Mouse (Mus musculus) C2C12 (cell line): ENCODE results near the gene Arhgap24. TPM values are rescaled to one million over a fixed set of nuclear protein-coding genes. Genes with fewer than 3 reads are reported as not detected.

Experiments
- H3K27me3 ChIP-seq: one replicate; pipeline ENCODE4 v1.6.1; 2011; ENCODE audit not compliant: control insufficient read depth, insufficient read depth, insufficient read length
- H3K36me3 ChIP-seq: one replicate; pipeline ENCODE4 v1.6.1; 2011; ENCODE audit not compliant: control insufficient read depth, insufficient read depth
- H3K4me3 ChIP-seq: one replicate; pipeline ENCODE4 v1.5.1; 2011; ENCODE audit warnings: mild to moderate bottlenecking, control low read depth; ENCODE audit not compliant: poor library complexity, insufficient read depth, severe bottlenecking
- H3K79me2 ChIP-seq: one replicate; pipeline ENCODE4 v1.6.1; 2011; ENCODE audit not compliant: control insufficient read depth, insufficient read depth
- H3K79me3 ChIP-seq: one replicate; pipeline ENCODE4 v1.6.1; 2011; ENCODE audit warnings: low read depth, control low read depth
- H3ac ChIP-seq: one replicate; pipeline ENCODE3; 2011; ENCODE audit warnings: low read depth; ENCODE audit not compliant: control insufficient read depth, insufficient read length
- CEBPB ChIP-seq: IDR thresholded peaks from one replicate; pipeline ENCODE4 v1.6.1; 2011; ENCODE audit warnings: low read depth, mild to moderate bottlenecking, control low read depth, moderate library complexity
- CTCF ChIP-seq: IDR thresholded peaks from one replicate; pipeline ENCODE4 v1.5.1; 2011; ENCODE audit not compliant: control insufficient read depth, insufficient read depth, insufficient read length
- FOSL1 ChIP-seq: IDR thresholded peaks from one replicate; pipeline ENCODE4 v1.8.0; 2011; ENCODE audit warnings: mild to moderate bottlenecking, low read length; ENCODE audit not compliant: poor library complexity, insufficient read depth, severe bottlenecking
- MAX ChIP-seq: IDR thresholded peaks from one replicate; pipeline ENCODE4 v1.6.1; 2011; ENCODE audit warnings: mild to moderate bottlenecking, control low read depth
- MYOD1 ChIP-seq: IDR thresholded peaks from one replicate; pipeline ENCODE4 v1.6.1; 2011; ENCODE audit warnings: low read depth; ENCODE audit not compliant: control insufficient read depth, insufficient read length
- MYOG ChIP-seq: IDR thresholded peaks from one replicate; pipeline ENCODE4 v1.6.1; 2011; ENCODE audit not compliant: control insufficient read depth, insufficient read length; ENCODE audit errors: extremely low read depth
- USF1 ChIP-seq: IDR thresholded peaks from one replicate; pipeline ENCODE4 v1.6.1; 2011; ENCODE audit warnings: low read depth, mild to moderate bottlenecking, control low read depth, moderate library complexity
- polyA plus RNA-seq: library from polyadenylated mRNA; unstranded; fragments of >200 nt; fragmentation: generic; extraction: Trizol; gene quantifications from one replicate; pipeline ENCODE4 v1.2.1, GENCODE M21; 2012; ENCODE audit warnings: missing spikeins

The Arhgap24 gene
- polyA plus RNA-seq, 1 experiment: 2.9 TPM

DNA sequence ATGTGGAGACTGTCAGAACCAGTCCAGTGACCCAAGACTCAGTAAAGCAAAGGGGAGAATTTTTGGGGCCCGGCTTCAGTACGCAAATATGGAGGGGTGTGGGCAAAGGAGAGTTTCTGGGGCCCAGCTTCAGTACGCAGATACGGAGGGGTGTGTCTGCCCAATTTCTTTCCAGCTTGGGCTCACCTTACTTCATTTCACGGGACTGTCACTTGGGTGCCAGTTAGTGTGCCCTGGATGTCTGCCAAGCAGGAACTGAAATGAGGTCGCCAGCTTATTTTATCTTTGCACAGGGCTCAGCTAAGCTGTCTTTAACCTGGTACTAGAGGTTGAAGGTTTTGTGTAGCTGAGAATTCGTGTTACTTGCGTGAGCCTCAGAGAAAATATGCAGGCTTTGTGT lies 344.3 kb downstream of the Arhgap24 start:
- H3K4me3 ChIP-seq: no peak overlapping the region
- TF ChIP-seq FOSL1 (no peak), MYOD1 (no peak), CTCF (no peak), MYOG (no peak), MAX (no peak), USF1 (no peak), CEBPB (no peak)
- no peaks in the 10 kb centered on the region for H3K79me2 ChIP-seq
- H3ac ChIP-seq: no peak overlapping the region
- H3K36me3 ChIP-seq: no peaks in the 10 kb centered on the region
- no peaks in the 10 kb centered on the region for H3K27me3 ChIP-seq
- H3K79me3 ChIP-seq: no peaks in the 10 kb centered on the region

DNA sequence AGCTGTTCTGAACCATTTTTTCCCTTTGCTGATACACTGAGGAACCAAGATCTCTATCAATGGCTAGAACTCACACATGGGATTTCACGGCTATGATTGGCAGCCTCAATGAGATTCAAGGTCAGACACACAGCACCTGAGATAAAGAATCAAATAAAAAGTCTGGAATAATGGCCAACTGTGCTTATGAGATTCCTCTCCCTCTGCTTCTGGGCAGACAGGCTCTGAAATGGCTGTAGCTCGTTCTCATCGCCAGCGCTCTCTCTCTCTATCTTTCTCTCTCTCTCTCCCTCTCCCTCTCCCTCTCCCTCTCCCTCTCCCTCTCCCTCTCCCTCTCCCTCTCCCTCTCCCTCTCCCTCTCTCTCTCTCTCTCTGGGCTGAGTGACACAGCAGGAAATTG lies 357.9 kb downstream of the Arhgap24 start:
- TF ChIP-seq CEBPB (no peak), FOSL1 (no peak), MAX (no peak), USF1 (no peak), MYOD1 (no peak), CTCF (no peak), MYOG (no peak)
- Histone ChIP-seq H3K4me3 (no peak overlapping the region), H3K79me2 (no peaks in the 10 kb centered on the region), H3K36me3 (no peaks in the 10 kb centered on the region), H3ac (no peak overlapping the region), H3K79me3 (no peaks in the 10 kb centered on the region), H3K27me3 (no peaks in the 10 kb centered on the region)

DNA sequence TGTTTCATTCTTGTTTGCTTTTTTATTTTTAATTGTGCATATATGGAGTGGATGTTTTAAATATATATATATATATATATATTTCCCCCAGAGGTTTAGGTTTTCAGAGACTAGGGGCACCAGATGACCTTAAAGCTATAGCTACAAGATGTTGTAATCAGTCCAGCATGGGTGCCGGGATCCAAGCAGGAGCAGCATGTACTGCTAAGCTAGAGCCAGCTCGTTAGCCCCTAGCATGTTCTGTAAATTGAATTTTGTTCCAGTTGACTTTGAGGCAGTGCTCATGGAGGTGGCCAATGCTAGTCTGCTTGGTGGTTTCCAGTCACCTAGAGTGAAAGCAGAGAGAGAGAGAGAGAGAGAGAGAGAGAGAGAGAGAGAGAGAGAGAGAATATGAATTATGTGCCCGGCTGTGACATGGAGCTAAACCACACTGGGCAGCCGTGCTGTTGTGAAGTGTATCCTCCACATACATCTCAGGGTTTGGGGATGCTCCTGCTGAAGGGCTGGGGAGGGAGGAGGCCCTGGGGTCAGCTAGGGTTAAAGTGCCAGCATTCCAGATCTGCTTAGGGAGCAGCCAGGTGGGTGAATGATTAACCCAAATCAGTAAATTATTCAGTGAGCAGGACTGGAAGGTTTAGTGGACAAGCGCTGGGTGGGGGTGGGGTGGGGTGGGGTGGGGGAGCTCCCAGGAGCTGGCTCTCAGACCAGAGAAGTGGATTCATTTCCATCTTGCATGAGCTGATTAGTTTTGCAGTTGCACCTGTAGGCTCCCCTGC lies 362.9 kb downstream of the Arhgap24 start:
- Histone ChIP-seq H3K36me3 (no peaks in the 10 kb centered on the region), H3K79me3 (no peaks in the 10 kb centered on the region), H3K27me3 (no peaks in the 10 kb centered on the region), H3K4me3 (no peak overlapping the region), H3K79me2 (no peaks in the 10 kb centered on the region), H3ac (no peak overlapping the region)
- TF ChIP-seq MYOD1 (no peak), MAX (no peak), FOSL1 (no peak), MYOG (no peak), USF1 (no peak), CTCF (no peak), CEBPB (no peak)

DNA sequence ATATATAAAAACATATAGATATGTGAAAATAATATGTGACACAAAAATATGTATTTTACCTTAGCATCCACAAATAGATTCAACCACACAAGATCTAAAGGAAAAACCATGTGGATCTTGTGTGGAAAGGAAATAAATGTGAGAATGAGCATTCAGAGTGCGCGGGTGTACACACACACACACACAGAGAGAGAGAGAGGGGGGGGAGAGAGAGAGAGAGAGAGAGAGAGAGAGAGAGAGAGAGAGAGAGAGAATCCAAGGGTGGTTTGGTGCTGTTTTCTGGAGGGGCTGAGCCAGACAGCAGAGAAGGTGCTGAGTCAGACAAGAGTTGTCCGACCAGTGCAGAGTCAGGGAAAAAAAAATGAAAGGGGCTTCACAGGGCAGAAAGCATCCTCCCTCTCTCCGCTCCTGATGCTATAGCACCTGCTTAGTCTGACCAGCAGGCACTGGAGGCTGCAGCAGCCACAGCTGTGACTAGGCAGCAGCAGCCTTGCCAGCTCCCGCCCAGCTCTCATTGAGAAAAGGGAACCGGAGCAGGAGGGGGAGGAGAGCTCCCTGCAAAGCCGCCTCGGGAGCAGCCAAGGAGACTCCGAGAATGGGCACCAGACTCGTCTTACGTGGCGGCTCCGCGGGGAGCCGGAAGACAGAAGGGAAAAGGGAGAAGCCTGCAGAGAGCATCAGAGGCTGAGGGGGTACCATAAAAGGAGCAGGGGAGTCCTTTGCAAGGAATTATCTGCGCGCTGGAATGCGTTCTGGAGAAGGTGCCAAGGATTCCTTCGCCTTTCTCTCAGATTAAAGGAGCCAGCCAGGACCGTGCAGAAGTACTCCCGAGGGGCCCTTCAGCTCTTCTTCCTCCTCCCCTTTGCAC lies 363.8 kb downstream of the Arhgap24 start:
- TF ChIP-seq MYOD1 (peak; percentile 47), MYOG (no peak)
- H3K36me3 ChIP-seq: no peaks in the 10 kb centered on the region
- peak overlapping the region; percentile 3 for H3ac ChIP-seq
- no peaks in the 10 kb centered on the region for H3K79me3 ChIP-seq
- no peaks in the 10 kb centered on the region for H3K79me2 ChIP-seq
- H3K27me3 ChIP-seq: no peaks in the 10 kb centered on the region
- peak overlapping the region; percentile 6 for H3K4me3 ChIP-seq

DNA sequence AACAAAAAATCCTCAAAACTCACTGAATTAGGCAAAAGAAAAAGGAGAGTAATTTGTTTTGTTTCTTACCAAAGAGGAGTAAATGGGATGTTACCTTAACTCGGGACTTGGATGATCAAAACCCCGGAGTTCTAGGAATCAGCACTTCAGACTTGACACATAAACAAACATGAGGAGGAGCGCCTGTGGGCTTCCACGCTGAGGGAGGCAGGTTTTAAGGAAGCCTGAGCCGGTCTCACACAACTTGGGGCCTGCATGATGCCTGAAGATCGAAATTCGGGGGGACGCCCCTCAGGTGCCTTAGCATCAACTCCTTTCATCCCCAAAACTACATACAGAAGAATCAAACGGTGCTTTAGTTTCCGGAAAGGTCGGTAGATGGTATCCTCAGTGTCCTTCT lies 364.6 kb downstream of the Arhgap24 start:
- TF ChIP-seq CTCF (no peak), MYOD1 (no peak), MYOG (no peak), MAX (no peak), USF1 (no peak), CEBPB (no peak), FOSL1 (no peak)
- Histone ChIP-seq H3K4me3 (no peak overlapping the region), H3K79me3 (no peaks in the 10 kb centered on the region), H3K27me3 (no peaks in the 10 kb centered on the region), H3ac (no peak overlapping the region), H3K79me2 (no peaks in the 10 kb centered on the region), H3K36me3 (no peaks in the 10 kb centered on the region)

DNA sequence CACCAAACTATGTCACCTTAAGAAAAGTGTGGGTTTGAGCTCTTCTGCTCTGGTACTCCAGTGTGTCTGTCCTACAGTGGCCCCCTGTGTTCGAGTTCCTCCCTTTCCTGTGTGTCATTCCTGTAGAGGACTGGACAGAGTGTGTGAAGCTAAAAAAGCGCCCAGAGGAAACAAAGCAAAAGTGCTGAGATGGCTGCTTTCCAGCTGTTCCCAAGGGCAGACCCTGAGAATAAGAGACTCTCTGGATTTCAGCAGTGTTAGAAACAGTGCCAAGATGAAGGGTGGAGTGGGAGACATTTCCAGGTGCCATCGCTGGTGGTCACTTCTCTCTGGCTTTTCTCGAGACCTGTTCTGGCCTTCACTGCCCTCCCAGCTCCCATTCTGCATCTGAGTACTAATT lies 366.7 kb downstream of the Arhgap24 start:
- Histone ChIP-seq H3K4me3 (no peak overlapping the region), H3ac (no peak overlapping the region), H3K36me3 (no peaks in the 10 kb centered on the region), H3K79me2 (no peaks in the 10 kb centered on the region), H3K79me3 (no peaks in the 10 kb centered on the region), H3K27me3 (no peaks in the 10 kb centered on the region)
- TF ChIP-seq FOSL1: no peak
- no peak for TF ChIP-seq USF1
- TF ChIP-seq CEBPB: no peak
- no peak for TF ChIP-seq MAX
- TF ChIP-seq MYOG: no peak
- TF ChIP-seq CTCF: no peak
- no peak for TF ChIP-seq MYOD1
